Mouse (Mus musculus) intestine, embryonic 14.5 days (tissue): ENCODE measurements around the gene Znhit6. TPM values are rescaled to one million over a fixed set of nuclear protein-coding genes. Genes with fewer than 3 reads are reported as not detected.

Experiments used
- ATAC-seq: fragments of 200-750 bp; cut with Nextera tagmentation; replicated peaks from 2 replicates; pipeline ENCODE4 v1.8.0; 2017; ENCODE audit warnings: low read depth, moderate number of reproducible peaks, moderate TSS enrichment, moderate library complexity; ENCODE audit not compliant: low FRiP score, low TSS enrichment
- DNase-seq: peaks from one replicate; pipeline ENCODE4 v3.0.0-alpha.2; 2018; ENCODE audit warnings: low spot score
- H3K27ac ChIP-seq: fragments of 300-500 bp; sonication (generic); 2 replicates; pipeline ENCODE4 v1.5.1; 2014; ENCODE audit warnings: low read depth, mild to moderate bottlenecking, control low read depth
- H3K27me3 ChIP-seq: fragments of 300-500 bp; sonication (generic); replicated peaks from 2 replicates; pipeline ENCODE4 v1.6.1; 2014; ENCODE audit warnings: low read length, control low read depth; ENCODE audit not compliant: control insufficient read depth, insufficient read depth
- H3K36me3 ChIP-seq: fragments of 300-500 bp; sonication (generic); 2 replicates; pipeline ENCODE4 v1.6.1; 2014; ENCODE audit warnings: low read length, control low read depth; ENCODE audit not compliant: control insufficient read depth, insufficient read depth
- H3K4me1 ChIP-seq: fragments of 300-500 bp; sonication (generic); replicated peaks from 2 replicates; pipeline ENCODE4 v1.6.1; 2014; ENCODE audit warnings: low read length, control low read depth, mixed read lengths; ENCODE audit not compliant: control insufficient read depth, insufficient read depth
- H3K4me2 ChIP-seq: fragments of 300-500 bp; sonication (generic); 2 replicates; pipeline ENCODE4 v1.6.1; 2014; ENCODE audit warnings: low read length
- H3K4me3 ChIP-seq: fragments of 300-500 bp; sonication (generic); 2 replicates; pipeline ENCODE4 v1.5.1; 2014; ENCODE audit warnings: low read depth, low read length, control low read depth, mixed read lengths
- H3K9ac ChIP-seq: fragments of 300-500 bp; sonication (generic); 2 replicates; pipeline ENCODE4 v1.6.1; 2014; ENCODE audit warnings: mild to moderate bottlenecking, low read length
- H3K9me3 ChIP-seq: fragments of 300-500 bp; sonication (generic); 2 replicates; pipeline ENCODE4 v1.6.1; 2016; ENCODE audit warnings: low read length, control low read depth; ENCODE audit not compliant: control insufficient read depth
- WGBS: fragments of 180-500 bp; shearing (Covaris S2); extraction: QIAGEN DNeasy Blood & Tissue Kit; methylation state at CpG from one replicate; pipeline ENCODE4 v1.1.7; 2014; 5-methylcytosine and 5-hydroxymethylcytosine counted together
- polyA plus RNA-seq: library from polyadenylated mRNA; unstranded; fragments of >200 nt; fragmentation: Nextera tagmentation; extraction: Ambion mirVana; gene quantifications from 2 replicates; pipeline ENCODE4 v1.2.1, GENCODE M21; 2014

Znhit6 gene
- polyA plus RNA-seq, 1 experiment from 2014 or later = 29.3 TPM

GRCm38 (mm10) chr3:145627830-145628229 lies 51.8 kb downstream of the Znhit6 start:
- DNase-seq = peak; percentile 53

GRCm38 (mm10) chr3:145628643-145629042 lies 52.6 kb downstream of the Znhit6 start:
- 56% methylated on average over 5 of the region's 5 CpGs for WGBS
- no peak overlapping the region for H3K4me3 ChIP-seq
- H3K4me2 ChIP-seq = no peak overlapping the region
- H3K9me3 ChIP-seq = no peaks in the 10 kb centered on the region
- H3K36me3 ChIP-seq = no peaks in the 10 kb centered on the region
- ATAC-seq (no peak), DNase-seq (peak; percentile 50)
- H3K4me1 ChIP-seq = peaks cover 10% of the 10 kb centered on the region
- H3K27me3 ChIP-seq = no peaks in the 10 kb centered on the region
- H3K9ac ChIP-seq = no peak overlapping the region
- H3K27ac ChIP-seq = no peak overlapping the region

More at GRCm38 (mm10) chr3:145627830-145628229, 51.8 kb downstream of the Znhit6 start:
- no peak for ATAC-seq
- H3K27ac ChIP-seq = no peak overlapping the region
- H3K4me1 ChIP-seq = peaks cover 3% of the 10 kb centered on the region; the same call in 1 of the 2 replicates
- H3K27me3 ChIP-seq = no peaks in the 10 kb centered on the region
- no peaks in the 10 kb centered on the region for H3K9me3 ChIP-seq
- H3K4me3 ChIP-seq = no peak overlapping the region
- whole genome bisulfite sequencing = 85% methylated on average over 3 of the region's 3 CpGs
- H3K4me2 ChIP-seq = no peak overlapping the region
- no peaks in the 10 kb centered on the region for H3K36me3 ChIP-seq
- no peak overlapping the region for H3K9ac ChIP-seq

GRCm38 (mm10) chr3:145632888-145633287 lies 56.9 kb downstream of the Znhit6 start:
- no peak for DNase-seq
- no peaks in the 10 kb centered on the region for H3K27me3 ChIP-seq
- no peak overlapping the region for H3K4me2 ChIP-seq
- no peaks in the 10 kb centered on the region for H3K36me3 ChIP-seq
- no peaks in the 10 kb centered on the region for H3K9me3 ChIP-seq
- no peak overlapping the region for H3K4me3 ChIP-seq
- no peak overlapping the region for H3K9ac ChIP-seq
- 13% methylated on average over 6 of the region's 6 CpGs for WGBS
- H3K27ac ChIP-seq = no peak overlapping the region
- H3K4me1 ChIP-seq = peaks cover 12% of the 10 kb centered on the region
- 0 out of 2 replicates have a peak, but pooled peaks have one; percentile 18 for ATAC-seq

- Histone ChIP-seq H3K9ac (no peak overlapping the region), H3K4me3 (no peak overlapping the region), H3K4me2 (no peak overlapping the region), H3K4me1 (peaks cover 12% of the 10 kb centered on the region), H3K27ac (peak overlapping the region; percentile 43), H3K36me3 (no peaks in the 10 kb centered on the region), H3K9me3 (no peaks in the 10 kb centered on the region), H3K27me3 (no peaks in the 10 kb centered on the region)
- DNase-seq (peak; percentile 64), ATAC-seq (peak; percentile 89)
- 64% methylated on average over 14 of the region's 14 CpGs for WGBS
Measured at GRCm38 (mm10) chr3:145634002-145634710, 58.2 kb downstream of the Znhit6 start.

GRCm38 (mm10) chr3:145640170-145640569 lies 64.2 kb downstream of the Znhit6 start:
- no peaks in the 10 kb centered on the region for H3K4me1 ChIP-seq
- no peak overlapping the region for H3K4me3 ChIP-seq
- H3K4me2 ChIP-seq = no peak overlapping the region
- no peaks in the 10 kb centered on the region for H3K27me3 ChIP-seq
- ATAC-seq (no peak), DNase-seq (no peak)
- no peaks in the 10 kb centered on the region for H3K36me3 ChIP-seq
- 89% methylated on average over 4 of the region's 4 CpGs for WGBS
- no peak overlapping the region for H3K9ac ChIP-seq
- no peak overlapping the region for H3K27ac ChIP-seq
- H3K9me3 ChIP-seq = no peaks in the 10 kb centered on the region

GRCm38 (mm10) chr3:145640583-145640982 lies 64.6 kb downstream of the Znhit6 start:
- no peak overlapping the region for H3K27ac ChIP-seq
- no peak overlapping the region for H3K4me2 ChIP-seq
- no peaks in the 10 kb centered on the region for H3K27me3 ChIP-seq
- no peak overlapping the region for H3K4me3 ChIP-seq
- H3K36me3 ChIP-seq = no peaks in the 10 kb centered on the region
- WGBS = 63% methylated on average over 4 of the region's 4 CpGs
- DNase-seq = no peak
- no peaks in the 10 kb centered on the region for H3K4me1 ChIP-seq
- no peaks in the 10 kb centered on the region for H3K9me3 ChIP-seq
- no peak overlapping the region for H3K9ac ChIP-seq
- ATAC-seq = no peak

GRCm38 (mm10) chr3:145641036-145641685 lies 65.2 kb downstream of the Znhit6 start:
- Histone ChIP-seq H3K4me3 (no peak overlapping the region), H3K9me3 (no peaks in the 10 kb centered on the region), H3K4me2 (no peak overlapping the region), H3K9ac (no peak overlapping the region), H3K36me3 (no peaks in the 10 kb centered on the region), H3K4me1 (no peaks in the 10 kb centered on the region; the same call in 1 of the 2 replicates), H3K27ac (no peak overlapping the region), H3K27me3 (no peaks in the 10 kb centered on the region)
- ATAC-seq (no peak), DNase-seq (no peak)
- WGBS = 75% methylated on average over 5 of the region's 5 CpGs

GRCm38 (mm10) chr3:145641878-145642277 lies 65.9 kb downstream of the Znhit6 start:
- ATAC-seq (no peak), DNase-seq (no peak)
- Histone ChIP-seq H3K4me3 (no peak overlapping the region), H3K4me1 (no peaks in the 10 kb centered on the region; the same call in 1 of the 2 replicates), H3K27ac (no peak overlapping the region), H3K4me2 (no peak overlapping the region), H3K27me3 (no peaks in the 10 kb centered on the region), H3K9ac (no peak overlapping the region), H3K9me3 (no peaks in the 10 kb centered on the region), H3K36me3 (peaks cover 3% of the 10 kb centered on the region; the same call in 1 of the 2 replicates)
- 68% methylated on average over 3 of the region's 3 CpGs for WGBS
